Mouse (Mus musculus) heart, adult 11 months (tissue): ENCODE measurements around the gene Gm3285.

Experiments
- DNase-seq: peaks from one replicate; pipeline ENCODE4 v3.0.0; 2022

Gene Gm3285

GRCm38 (mm10) chr10:77861675-77862074 lies at the start of gene Gm3285:
TSS of gene Gm3285 (plus strand) at chr10:77861975.
- DNase-seq, result no peak

- DNase-seq, result peak; percentile 83
Measured at GRCm38 (mm10) chr10:77814382-77814781, 47.4 kb upstream of the Gm3285 start, which contains the start of gene Gm2696. TSS of gene Gm2696 (plus strand) at chr10:77814682.

- DNase-seq, result no peak
Measured at GRCm38 (mm10) chr10:77815514-77815913, 46.3 kb upstream of the Gm3285 start.

- no peak for DNase-seq
Measured at GRCm38 (mm10) chr10:77818523-77818922, 43.3 kb upstream of the Gm3285 start.

- no peak for DNase-seq
Measured at GRCm38 (mm10) chr10:77819203-77819602, 42.6 kb upstream of the Gm3285 start.

- DNase-seq, result peak; percentile 91
Measured at GRCm38 (mm10) chr10:77826951-77827350, 34.8 kb upstream of the Gm3285 start, which contains the start of gene Krtap10-4. TSS of gene Krtap10-4 (minus strand) at chr10:77827095.

GRCm38 (mm10) chr10:77835647-77836046 lies 26.1 kb upstream of the Gm3285 start, which contains the start of gene Krtap10-10:
TSS of gene Krtap10-10 (plus strand) at chr10:77835947.
- DNase-seq, result no peak

GRCm38 (mm10) chr10:77839006-77839405 lies 22.8 kb upstream of the Gm3285 start:
- DNase-seq, result no peak

GRCm38 (mm10) chr10:77846503-77846902 lies 15.3 kb upstream of the Gm3285 start, which contains the start of gene Gm36176:
TSS of gene Gm36176 (plus strand) at chr10:77846803.
- DNase-seq, result no peak

- DNase-seq, result no peak
Measured at GRCm38 (mm10) chr10:77846961-77847360, 14.8 kb upstream of the Gm3285 start.

GRCm38 (mm10) chr10:77847538-77847937 lies 14.2 kb upstream of the Gm3285 start:
- no peak for DNase-seq

GRCm38 (mm10) chr10:77852559-77852958 lies 9.2 kb upstream of the Gm3285 start, which contains the start of gene Gm10318:
TSS of gene Gm10318 (plus strand) at chr10:77852859.
- no peak for DNase-seq

GRCm38 (mm10) chr10:77864067-77864761 lies 2.4 kb downstream of the Gm3285 start:
- peak; percentile 91 for DNase-seq

GRCm38 (mm10) chr10:77864762-77865143 lies 3.0 kb downstream of the Gm3285 start:
- no peak for DNase-seq

- no peak for DNase-seq
Measured at GRCm38 (mm10) chr10:77867546-77867945, 5.8 kb downstream of the Gm3285 start.

GRCm38 (mm10) chr10:77869651-77870050 lies 7.9 kb downstream of the Gm3285 start:
- no peak for DNase-seq

- DNase-seq, result no peak
Measured at GRCm38 (mm10) chr10:77878985-77879384, 17.2 kb downstream of the Gm3285 start.

GRCm38 (mm10) chr10:77880305-77880704 lies 18.5 kb downstream of the Gm3285 start:
- no peak for DNase-seq

- no peak for DNase-seq
Measured at GRCm38 (mm10) chr10:77882553-77882952, 20.8 kb downstream of the Gm3285 start.

GRCm38 (mm10) chr10:77886007-77886747 lies 24.4 kb downstream of the Gm3285 start:
- DNase-seq, result no peak

GRCm38 (mm10) chr10:77890987-77891565 lies 29.3 kb downstream of the Gm3285 start:
- no peak for DNase-seq

- DNase-seq, result no peak
Measured at GRCm38 (mm10) chr10:77895562-77895961, 33.8 kb downstream of the Gm3285 start.

GRCm38 (mm10) chr10:77900126-77900525 lies 38.4 kb downstream of the Gm3285 start:
- no peak for DNase-seq
